Mouse (Mus musculus) intestine, embryonic 16.5 days (tissue): ENCODE measurements at regions not wholly inside any gene's neighbourhood (a gene's known extent, or its start where the extent isn't known, plus 50 kb on each side); places are given as distances from the start of the nearest gene placed in this dataset.

Experiments
- ATAC-seq: fragments of 200-750 bp; cut with Nextera tagmentation; 2 replicates; pipeline ENCODE4 v1.8.0; 2017; ENCODE audit warnings: moderate TSS enrichment, moderate library complexity
- H3K27ac ChIP-seq: fragments of 300-500 bp; sonication (generic); 2 replicates; pipeline ENCODE4 v1.5.1; 2014; ENCODE audit warnings: mild to moderate bottlenecking, low read length
- H3K27me3 ChIP-seq: fragments of 300-500 bp; sonication (generic); replicated peaks from 2 replicates; pipeline ENCODE4 v1.6.1; 2014; ENCODE audit warnings: low read length, control low read depth, mixed read lengths; ENCODE audit not compliant: control insufficient read depth, insufficient read depth
- H3K36me3 ChIP-seq: fragments of 300-500 bp; sonication (generic); 2 replicates; pipeline ENCODE4 v1.6.1; 2014; ENCODE audit warnings: low read length, control low read depth; ENCODE audit not compliant: control insufficient read depth, insufficient read depth
- H3K4me1 ChIP-seq: fragments of 300-500 bp; sonication (generic); 2 replicates; pipeline ENCODE4 v1.6.1; 2014; ENCODE audit warnings: low read length, control low read depth, mixed read lengths; ENCODE audit not compliant: control insufficient read depth, insufficient read depth
- H3K4me2 ChIP-seq: fragments of 300-500 bp; sonication (generic); 2 replicates; pipeline ENCODE4 v1.6.1; 2014; ENCODE audit warnings: low read depth, low read length, control low read depth
- H3K4me3 ChIP-seq: fragments of 300-500 bp; sonication (generic); 2 replicates; pipeline ENCODE4 v1.5.1; 2014; ENCODE audit warnings: mild to moderate bottlenecking, low read length
- H3K9ac ChIP-seq: fragments of 300-500 bp; sonication (generic); 2 replicates; pipeline ENCODE4 v1.6.1; 2014; ENCODE audit warnings: low read depth, low read length
- H3K9me3 ChIP-seq: fragments of 300-500 bp; sonication (generic); 2 replicates; pipeline ENCODE4 v1.6.1; 2016; ENCODE audit warnings: low read length, control low read depth; ENCODE audit not compliant: control insufficient read depth
- WGBS: fragments of 180-500 bp; shearing (Covaris S2); extraction: QIAGEN DNeasy Blood & Tissue Kit; methylation state at CpG from one replicate; pipeline ENCODE4 v1.1.7; 2014; 5-methylcytosine and 5-hydroxymethylcytosine counted together

- no peaks in the 10 kb centered on the region for H3K4me1 ChIP-seq
- no peak for ATAC-seq
- no peak overlapping the region for H3K4me3 ChIP-seq
- no peak overlapping the region for H3K9ac ChIP-seq
- H3K27me3 ChIP-seq, result no peaks in the 10 kb centered on the region
- H3K4me2 ChIP-seq, result no peak overlapping the region
- H3K9me3 ChIP-seq, result no peaks in the 10 kb centered on the region
- no peak overlapping the region for H3K27ac ChIP-seq
- H3K36me3 ChIP-seq, result no peaks in the 10 kb centered on the region
- WGBS, result 85% methylated on average over 5 of the region's 5 CpGs
These were observed 229.3 kb upstream of the Bmper start for GRCm38 (mm10) chr9:22993531-22993930.

- Histone ChIP-seq H3K4me2 (no peak overlapping the region), H3K9ac (no peak overlapping the region), H3K4me1 (no peaks in the 10 kb centered on the region), H3K27ac (no peak overlapping the region), H3K36me3 (no peaks in the 10 kb centered on the region), H3K4me3 (no peak overlapping the region), H3K27me3 (no peaks in the 10 kb centered on the region), H3K9me3 (no peaks in the 10 kb centered on the region)
- ATAC-seq, result no peak
- 68% methylated on average over 9 of the region's 9 CpGs for WGBS
These were observed 227.3 kb upstream of the Bmper start for GRCm38 (mm10) chr9:22995564-22995963.

- ATAC-seq, result no peak
- Histone ChIP-seq H3K4me3 (no peak overlapping the region), H3K9me3 (no peaks in the 10 kb centered on the region), H3K27ac (no peak overlapping the region), H3K36me3 (no peaks in the 10 kb centered on the region), H3K4me2 (no peak overlapping the region), H3K27me3 (no peaks in the 10 kb centered on the region), H3K9ac (no peak overlapping the region), H3K4me1 (no peaks in the 10 kb centered on the region)
- WGBS, result 82% methylated on average over 6 of the region's 6 CpGs
These were observed 224.6 kb upstream of the Bmper start for GRCm38 (mm10) chr9:22998306-22998705.

- Histone ChIP-seq H3K4me1 (no peaks in the 10 kb centered on the region), H3K9ac (no peak overlapping the region), H3K36me3 (no peaks in the 10 kb centered on the region), H3K27ac (no peak overlapping the region), H3K27me3 (no peaks in the 10 kb centered on the region), H3K4me2 (no peak overlapping the region), H3K4me3 (no peak overlapping the region), H3K9me3 (no peaks in the 10 kb centered on the region)
- WGBS, result 81% methylated on average over 4 of the region's 4 CpGs
- no peak for ATAC-seq
These were observed 223.7 kb upstream of the Bmper start for GRCm38 (mm10) chr9:22999181-22999580.

DNA sequence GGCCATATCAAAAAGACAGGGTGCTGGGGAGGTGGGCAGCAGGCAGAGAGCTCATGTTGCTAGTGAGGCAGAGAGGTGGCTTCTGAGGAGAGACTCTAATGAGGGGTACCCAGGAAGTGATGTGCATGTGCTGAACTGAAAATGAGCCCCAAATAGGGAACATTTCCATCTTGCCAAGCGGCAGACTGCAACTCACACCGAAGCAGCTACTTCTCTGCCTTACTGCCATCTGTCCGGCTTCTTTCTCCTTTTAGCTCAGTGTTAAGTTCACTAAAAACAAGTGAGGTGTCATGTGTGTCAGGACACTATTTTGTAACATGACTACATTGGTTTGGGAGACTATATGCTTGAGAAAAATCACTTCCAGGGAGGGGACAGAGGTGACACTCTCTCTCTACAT lies 222.7 kb upstream of the Bmper start:
- H3K27ac ChIP-seq, result no peak overlapping the region
- no peak for ATAC-seq
- no peaks in the 10 kb centered on the region for H3K9me3 ChIP-seq
- 89% methylated on average over 3 of the region's 3 CpGs for WGBS
- no peak overlapping the region for H3K9ac ChIP-seq
- peaks cover 7% of the 10 kb centered on the region; the same call in 1 of the 2 replicates for H3K4me1 ChIP-seq
- no peak overlapping the region for H3K4me2 ChIP-seq
- no peaks in the 10 kb centered on the region for H3K27me3 ChIP-seq
- H3K4me3 ChIP-seq, result no peak overlapping the region
- H3K36me3 ChIP-seq, result no peaks in the 10 kb centered on the region

DNA sequence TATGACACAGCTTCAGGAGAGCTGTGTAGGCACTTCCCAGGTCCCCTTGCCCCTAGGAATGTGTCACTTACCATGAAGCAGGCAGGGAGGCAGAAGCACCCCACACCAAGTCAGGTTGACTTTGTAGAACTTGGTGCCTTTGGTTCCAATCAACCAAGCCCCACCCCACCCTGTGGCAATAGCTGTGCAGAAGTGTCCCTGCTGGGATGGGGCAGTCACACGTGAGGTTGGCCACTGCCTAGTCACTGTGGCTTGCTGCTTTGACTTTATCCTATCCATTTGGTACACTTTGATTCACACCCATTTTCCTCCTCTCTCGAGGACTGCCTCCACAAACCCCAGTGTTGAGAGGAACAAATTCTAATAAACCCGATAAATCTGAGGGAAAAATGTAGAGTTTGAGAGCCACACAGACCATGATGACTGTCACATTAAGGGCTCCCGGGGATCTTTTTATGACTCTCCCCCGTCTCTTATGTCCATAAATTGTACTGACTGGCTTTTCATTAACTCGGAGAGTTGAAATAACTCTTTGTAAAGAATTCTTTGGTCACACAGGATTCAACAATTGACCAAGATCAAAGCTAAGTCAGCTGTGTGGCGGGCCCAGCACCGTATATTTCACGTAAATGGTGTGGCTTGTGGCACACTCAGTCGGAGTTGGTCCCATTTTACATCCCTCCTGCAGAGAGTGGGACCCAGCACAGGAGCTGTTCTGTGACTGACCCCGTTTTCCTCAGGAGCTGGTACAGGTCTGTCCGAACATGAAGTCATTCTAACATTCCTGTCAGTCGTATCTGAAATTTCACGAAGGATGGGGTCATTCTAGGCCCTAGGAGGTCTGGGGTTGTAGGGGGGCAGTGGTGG lies 219.4 kb upstream of the Bmper start:
- 61% methylated on average over 14 of the region's 14 CpGs for WGBS

GRCm38 (mm10) chr9:23005005-23005404 lies 217.9 kb upstream of the Bmper start:
- 21% methylated on average over 7 of the region's 7 CpGs for WGBS
- Histone ChIP-seq H3K27ac (no peak overlapping the region), H3K4me3 (no peak overlapping the region), H3K27me3 (no peaks in the 10 kb centered on the region), H3K4me2 (peak overlapping the region; percentile 29), H3K9ac (no peak overlapping the region), H3K4me1 (peaks cover 18% of the 10 kb centered on the region), H3K9me3 (no peaks in the 10 kb centered on the region), H3K36me3 (no peaks in the 10 kb centered on the region)
- peak; percentile 52 for ATAC-seq

More for the DNA sequence above, 219.4 kb upstream of the Bmper start:
- peak; percentile 62 for ATAC-seq
- Histone ChIP-seq H3K4me3 (no peak overlapping the region), H3K4me1 (peaks cover 18% of the 10 kb centered on the region), H3K27ac (no peak overlapping the region), H3K9me3 (no peaks in the 10 kb centered on the region), H3K36me3 (no peaks in the 10 kb centered on the region), H3K27me3 (no peaks in the 10 kb centered on the region), H3K9ac (no peak overlapping the region), H3K4me2 (no peak overlapping the region)

- Histone ChIP-seq H3K4me1 (peaks cover 19% of the 10 kb centered on the region), H3K27me3 (no peaks in the 10 kb centered on the region), H3K27ac (no peak overlapping the region), H3K4me3 (no peak overlapping the region), H3K4me2 (peak overlapping the region; percentile 30), H3K9ac (0 out of 2 replicates have a peak overlapping the region, but pooled peaks have one; percentile 24), H3K36me3 (no peaks in the 10 kb centered on the region), H3K9me3 (no peaks in the 10 kb centered on the region)
- 0 out of 2 replicates have a peak, but pooled peaks have one; percentile 34 for ATAC-seq
- 20% methylated on average over 24 of the region's 24 CpGs for WGBS
These were observed 213.3 kb upstream of the Bmper start for GRCm38 (mm10) chr9:23009462-23010183.

DNA sequence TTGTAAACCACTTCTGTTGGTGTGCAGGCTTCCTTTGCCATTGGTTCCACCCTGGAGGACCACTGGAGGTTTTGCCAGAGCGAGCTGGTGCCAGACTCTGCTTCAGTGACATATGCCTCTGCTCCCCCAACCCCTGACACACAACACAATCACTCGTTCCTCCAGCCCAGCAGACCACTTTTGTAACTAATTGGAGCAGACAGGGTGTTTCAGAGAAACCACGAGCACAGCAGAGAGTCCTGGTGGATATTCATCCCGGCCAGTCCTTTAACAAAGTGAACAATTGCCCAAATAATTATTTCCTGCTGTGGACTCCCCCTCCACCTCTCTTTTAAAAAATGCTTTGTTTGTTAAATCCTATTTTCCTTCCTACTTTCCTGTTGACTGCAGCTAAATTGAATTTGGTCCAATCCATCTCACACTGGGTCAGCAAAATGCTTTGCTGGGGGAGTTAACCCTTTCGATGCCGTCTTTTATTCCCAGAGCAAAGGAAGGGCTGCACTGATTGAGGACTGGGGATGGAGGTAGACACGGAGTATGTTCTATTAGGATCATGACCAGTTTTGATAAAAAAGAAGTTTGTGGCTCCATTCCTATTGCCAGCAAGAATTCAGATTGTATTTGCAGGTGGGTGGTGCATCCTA lies 211.4 kb upstream of the Bmper start:
- 43% methylated on average over 7 of the region's 7 CpGs for WGBS
- no peak overlapping the region for H3K9ac ChIP-seq
- ATAC-seq, result no peak
- H3K36me3 ChIP-seq, result no peaks in the 10 kb centered on the region
- no peaks in the 10 kb centered on the region for H3K9me3 ChIP-seq
- no peak overlapping the region for H3K27ac ChIP-seq
- peaks cover 5% of the 10 kb centered on the region; the same call in 1 of the 2 replicates for H3K4me1 ChIP-seq
- no peaks in the 10 kb centered on the region for H3K27me3 ChIP-seq
- no peak overlapping the region for H3K4me3 ChIP-seq
- H3K4me2 ChIP-seq, result no peak overlapping the region
